Mouse (Mus musculus): ENCODE data around the gene Eef2kmt.

GRCm38 (mm10) chr16:5203668-5204433 is 51.9 kb downstream of the Eef2kmt start, which contains the start of gene Nagpa:
- TF ChIP-seq CTCF (IDR thresholded peaks at IDR 0.05; ENCODE audit: low read depth) (no peak), EP300 (optimal IDR thresholded peaks at IDR 0.05) (no peak)

Data from stomach, postnatal 0 days (tissue).